Mouse (Mus musculus): ENCODE data around the gene Olfr414. TPM values are rescaled to one million over a fixed set of nuclear protein-coding genes. Genes with fewer than 3 reads are reported as not detected.

Gene Olfr414
- not detected in 4 replicates for total RNA-seq (2023)

DNA sequence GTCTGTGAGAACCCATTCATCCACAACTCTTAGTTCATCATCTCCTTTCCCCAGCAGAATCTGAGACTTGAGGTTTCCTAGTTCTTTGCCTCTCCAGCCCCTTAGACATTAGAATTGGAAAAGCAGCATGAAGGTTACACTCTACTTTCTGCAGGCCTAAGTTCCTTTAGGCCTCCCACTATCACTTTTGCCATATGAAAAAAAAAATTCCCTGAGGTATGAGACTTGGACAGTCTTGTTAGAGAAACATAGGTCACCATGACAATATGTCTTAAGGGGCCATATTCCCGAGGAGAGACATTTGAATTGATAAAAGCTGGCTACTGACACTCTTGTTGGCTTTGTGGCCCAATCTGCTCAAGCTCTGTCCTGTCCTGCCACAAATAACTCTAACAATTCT, at the start of gene Olfr414:
Gene Olfr414 (plus strand): TSS at position 301 of the 400 bp plus-strand sequence.

DNA sequence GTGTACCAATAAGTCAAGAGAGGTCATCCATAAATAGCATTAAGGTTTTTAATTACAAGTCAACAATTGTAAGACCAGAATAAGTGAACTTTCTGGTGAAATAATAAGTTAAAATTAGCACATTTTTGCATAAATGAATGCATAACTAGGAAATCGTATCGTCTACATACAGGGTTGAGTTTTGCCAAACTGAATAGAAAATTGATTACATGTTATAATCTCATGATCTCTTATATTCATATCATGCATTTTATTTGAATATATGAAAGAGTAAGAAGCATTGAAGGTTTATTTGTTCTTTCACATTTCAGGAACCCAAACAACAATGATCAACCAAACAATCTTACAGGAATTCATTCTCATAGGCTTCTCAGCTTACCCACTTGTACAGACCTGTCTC, 33.1 kb upstream of the Olfr414 start, which contains the start of gene Olfr248:
Gene Olfr248 (plus strand): TSS at position 301 of the 400 bp plus-strand sequence.

GRCm38 (mm10) chr1:174441782-174442181, 17.9 kb downstream of the Olfr414 start, which contains the start of gene Olfr220:
Olfr220 (plus strand) TSS chr1:174442082.

Other genes starting within 250 kb of the Olfr414 start
- gene Olfr419, start 172.0 kb upstream of the Olfr414 start, total RNA-seq (2023): not detected in 4 replicates
- not detected in 4 replicates for gene Mptx1, start 93.5 kb upstream of the Olfr414 start, total RNA-seq (2023)
- not detected in 4 replicates for gene Olfr417, start 58.9 kb upstream of the Olfr414 start, total RNA-seq (2023)
- gene Olfr248, start 33.0 kb upstream of the Olfr414 start, total RNA-seq (2023): not detected in 4 replicates
- gene Olfr220, start 18.0 kb downstream of the Olfr414 start, total RNA-seq (2023): not detected in 4 replicates
- 0.77 to 1.6 TPM (median 0.89 TPM) in 4 replicates for gene Fmn2, start 77.8 kb downstream of the Olfr414 start, total RNA-seq (2023)